Mouse (Mus musculus) embryonic fibroblast, embryonic 13.5 days (primary cell): ENCODE data around the gene Rexo4. TPM values are rescaled to one million over a fixed set of nuclear protein-coding genes. Genes with fewer than 3 reads are reported as not detected.
A peak's percentile ranks its signal among the peaks of the same experiment; 100 is the strongest.

ENCODE experiments used
- H3K27ac ChIP-seq: 2 replicates; pipeline ENCODE4 v1.5.1; 2012; ENCODE audit warnings: low read length, control low read depth, inconsistent platforms; ENCODE audit not compliant: insufficient read depth
- H3K4me1 ChIP-seq: 2 replicates; pipeline ENCODE4 v1.6.1; 2011; ENCODE audit warnings: low read length; ENCODE audit not compliant: control insufficient read depth, insufficient read depth
- H3K4me3 ChIP-seq: 2 replicates; pipeline ENCODE4 v1.5.1; 2011; ENCODE audit warnings: mild to moderate bottlenecking, control low read depth, low read length; ENCODE audit not compliant: insufficient read depth
- CTCF ChIP-seq: IDR thresholded peaks from 2 replicates; pipeline ENCODE4 v1.5.1; 2011; ENCODE audit warnings: mild to moderate bottlenecking, control low read depth, low read length, moderate library complexity, borderline replicate concordance; ENCODE audit not compliant: insufficient read depth
- POLR2A ChIP-seq: IDR thresholded peaks from 2 replicates; pipeline ENCODE4 v1.6.1; 2011; ENCODE audit warnings: low read depth, mild to moderate bottlenecking, control low read depth, low read length, moderate library complexity
- polyA plus RNA-seq: library from polyadenylated mRNA; stranded (reverse); fragments of >200 nt; gene quantifications from 2 replicates; pipeline ENCODE4 v1.2.4, GENCODE M21; 2011; ENCODE audit warnings: low read depth; ENCODE audit not compliant: missing spikeins, insufficient read length

Rexo4 gene
- polyA plus RNA-seq, 1 experiment = 48.8 TPM

DNA sequence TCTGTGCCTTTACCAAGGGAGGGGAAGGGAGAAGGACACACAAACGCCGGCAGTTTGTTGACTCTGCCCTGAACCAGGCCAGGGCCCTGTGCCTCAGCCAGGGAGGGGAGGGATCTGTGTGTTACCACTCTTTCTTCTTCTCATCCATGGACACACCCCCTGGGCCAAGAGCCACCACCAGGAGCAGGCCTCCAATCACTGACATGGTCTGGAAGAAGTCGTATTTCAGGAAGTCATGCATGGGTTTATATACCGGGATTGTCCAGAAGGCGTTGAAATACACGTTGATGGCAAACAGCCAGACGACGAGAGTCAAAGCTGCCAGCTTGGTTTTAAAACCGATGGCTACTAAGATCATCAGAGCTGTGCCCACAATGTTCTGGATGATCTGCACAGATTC lies 42.4 kb downstream of the Rexo4 start:
- Histone ChIP-seq H3K4me1 (peaks cover 8% of the 10 kb centered on the region), H3K27ac (no peak overlapping the region), H3K4me3 (no peak overlapping the region)
- TF ChIP-seq POLR2A = no peak
- no peak for TF ChIP-seq CTCF

DNA sequence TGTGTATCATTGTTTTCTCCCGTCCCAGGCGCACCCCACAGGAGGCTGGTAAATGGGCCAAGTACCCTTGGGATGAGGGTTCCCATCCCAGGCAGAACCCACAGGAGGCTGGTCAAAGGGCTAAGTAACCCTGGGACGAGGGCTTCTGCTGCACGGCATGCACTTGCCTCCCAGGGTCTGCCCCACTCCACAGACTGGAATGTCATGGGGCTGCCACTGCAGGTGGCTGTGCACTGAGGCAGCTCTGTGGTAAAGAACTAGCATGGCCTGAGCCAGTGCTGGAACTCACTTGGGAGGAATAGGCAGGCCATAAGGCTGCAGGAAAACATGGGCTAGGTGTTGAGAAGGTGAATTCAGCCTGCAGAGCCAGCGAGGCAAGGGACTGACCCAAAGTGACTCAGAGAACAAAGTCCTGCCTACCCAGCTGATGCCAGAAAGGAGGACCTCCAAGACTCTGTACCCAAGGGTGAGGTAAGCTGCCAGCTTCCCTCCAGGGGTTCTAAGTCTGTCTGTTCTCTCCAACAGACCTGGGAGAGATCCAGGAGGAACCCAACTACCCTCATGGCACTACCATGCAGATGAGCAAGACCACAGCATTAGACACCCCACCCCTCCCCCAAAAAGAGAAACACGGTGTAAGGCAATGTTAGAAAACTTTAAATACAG lies 43.9 kb downstream of the Rexo4 start:
- Histone ChIP-seq H3K27ac (no peak overlapping the region), H3K4me3 (no peak overlapping the region), H3K4me1 (peaks cover 8% of the 10 kb centered on the region)
- TF ChIP-seq CTCF (no peak), POLR2A (no peak)

DNA sequence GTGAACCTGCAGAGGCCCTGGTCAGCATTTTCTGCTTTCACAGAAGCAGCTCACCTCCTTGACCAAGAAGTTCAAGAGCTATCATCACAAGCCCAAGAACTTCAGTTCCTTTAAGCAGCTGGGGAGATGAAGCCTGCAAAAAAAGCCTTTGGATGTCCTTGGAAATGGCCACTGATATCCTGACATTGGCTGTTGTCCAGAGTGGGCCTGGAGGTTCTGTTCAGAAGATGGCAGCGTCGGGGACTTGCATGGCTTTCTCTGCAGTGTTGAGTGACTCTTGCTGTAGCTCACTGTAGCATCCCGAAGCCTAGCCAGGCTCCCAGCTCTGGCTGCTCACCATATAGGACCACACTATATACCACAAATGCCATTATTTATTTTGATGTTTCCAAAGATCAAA lies 44.5 kb downstream of the Rexo4 start:
- peaks cover 8% of the 10 kb centered on the region for H3K4me1 ChIP-seq
- no peak overlapping the region for H3K27ac ChIP-seq
- TF ChIP-seq CTCF (no peak), POLR2A (no peak)
- H3K4me3 ChIP-seq = no peak overlapping the region

DNA sequence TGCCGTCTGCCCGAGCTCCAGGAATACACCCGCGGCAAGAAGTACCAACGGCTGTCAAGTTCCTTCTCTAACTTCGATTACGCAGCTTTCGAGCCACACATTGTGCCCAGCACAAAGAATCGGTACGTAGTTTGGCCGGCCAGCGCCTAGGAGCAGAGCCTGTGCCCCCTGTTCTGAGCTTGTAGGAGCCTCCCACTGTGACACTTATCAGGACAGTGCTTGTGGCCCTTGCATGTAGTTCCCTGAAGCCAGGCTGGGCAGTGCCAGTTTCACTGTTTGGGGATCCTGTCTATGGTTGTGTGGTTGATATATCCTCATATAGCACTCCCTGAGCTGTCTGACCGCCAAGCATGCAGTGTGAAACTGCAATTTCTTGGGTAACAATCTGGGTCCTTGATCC lies 47.4 kb downstream of the Rexo4 start:
- Histone ChIP-seq H3K4me1 (peaks cover 8% of the 10 kb centered on the region), H3K4me3 (peak overlapping the region; percentile 51), H3K27ac (peak overlapping the region; percentile 50)
- no peak; the same call in 1 of the 2 replicates for TF ChIP-seq POLR2A
- TF ChIP-seq CTCF = no peak

DNA sequence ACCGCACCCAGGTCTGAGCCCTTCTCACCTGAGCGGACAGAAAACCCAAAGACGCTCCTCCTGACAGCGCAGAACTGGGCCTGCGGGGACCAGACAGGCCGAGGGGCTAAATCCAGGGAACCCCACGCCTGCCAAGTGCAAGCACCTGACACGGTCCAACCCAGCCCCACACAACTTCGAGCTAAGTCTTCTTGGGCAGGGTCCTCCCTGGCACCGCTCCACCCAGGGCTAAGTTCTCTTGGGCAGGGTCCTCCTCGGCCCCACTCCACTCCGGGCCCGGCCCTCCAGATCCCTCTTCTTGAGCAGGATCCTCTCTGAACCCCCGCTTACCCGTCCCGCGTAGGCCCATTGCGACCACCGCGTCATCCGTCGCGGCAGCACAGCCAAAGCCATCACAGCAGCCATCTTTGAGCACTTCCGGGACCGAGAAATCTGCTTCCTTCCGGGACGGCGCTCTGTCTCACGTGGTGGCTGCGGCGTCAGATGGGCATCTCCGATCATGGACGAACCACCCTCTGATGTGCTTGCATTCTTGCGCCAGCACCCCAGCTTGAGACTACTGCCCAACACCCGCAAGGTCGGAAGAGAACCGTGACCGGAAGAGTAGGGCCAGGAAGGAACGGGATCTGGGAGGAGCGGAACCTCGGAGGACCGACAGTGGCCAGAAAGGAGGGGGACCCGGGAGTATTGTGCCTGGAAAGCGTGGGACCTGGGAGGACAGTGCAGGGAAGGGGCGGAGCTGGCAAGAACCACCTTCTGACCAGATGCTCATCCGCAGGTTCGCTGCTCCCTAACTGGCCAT lies 48.1 kb downstream of the Rexo4 start, which contains the start of the genes Surf2 and Surf1:
Gene Surf2, plus strand, starts transcription at position 441 of the 802 bp plus-strand sequence.
Gene Surf1, minus strand, starts transcription at position 604 of the 802 bp plus-strand sequence.
- Histone ChIP-seq H3K4me1 (peaks cover 8% of the 10 kb centered on the region), H3K27ac (peak within 1 kb of the TSS; percentile 50), H3K4me3 (peak within 1 kb of the TSS; percentile 51)
- TF ChIP-seq CTCF = no peak
- peak; percentile 95 for TF ChIP-seq POLR2A

DNA sequence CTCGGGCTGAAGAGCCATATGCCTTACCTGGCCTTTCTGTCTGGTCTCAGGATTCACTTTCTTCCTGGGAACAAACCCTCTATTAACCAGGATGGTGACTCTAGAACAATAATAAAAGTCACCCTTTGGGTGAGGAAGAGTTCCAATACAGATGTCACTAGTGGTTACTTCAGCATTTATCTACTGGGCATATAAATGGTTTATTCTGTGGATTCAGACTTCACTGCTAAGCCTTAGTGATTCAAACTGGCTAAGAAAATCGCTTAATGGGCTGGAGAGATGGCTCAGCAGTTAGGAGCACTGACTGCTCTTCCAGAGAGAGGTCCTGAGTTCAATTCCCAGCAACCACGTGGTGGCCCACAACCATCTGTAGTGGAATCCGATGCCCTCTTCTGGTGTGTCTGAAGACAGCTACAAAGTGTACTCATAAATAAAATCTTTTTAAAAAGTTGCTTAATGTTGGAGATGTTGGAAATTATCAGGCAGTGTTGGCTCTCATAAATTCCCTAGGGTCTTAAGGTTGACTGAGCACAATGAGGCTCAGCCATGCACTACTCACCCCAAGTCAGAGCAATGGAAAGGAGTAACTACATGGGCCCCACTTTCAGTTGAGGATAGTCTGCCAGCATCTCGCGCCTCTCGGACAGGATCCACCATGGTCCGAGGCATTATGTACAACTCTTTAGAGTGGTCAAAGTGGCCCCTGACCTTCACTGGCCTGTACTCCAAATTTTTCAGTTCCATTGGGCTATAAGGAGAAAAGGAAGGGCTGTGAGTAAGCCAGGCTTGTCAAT lies 49.8 kb downstream of the Rexo4 start:
- H3K27ac ChIP-seq = no peak overlapping the region
- no peak overlapping the region for H3K4me3 ChIP-seq
- H3K4me1 ChIP-seq = peaks cover 8% of the 10 kb centered on the region
- TF ChIP-seq CTCF (no peak), POLR2A (no peak; the same call in 1 of the 2 replicates)

DNA sequence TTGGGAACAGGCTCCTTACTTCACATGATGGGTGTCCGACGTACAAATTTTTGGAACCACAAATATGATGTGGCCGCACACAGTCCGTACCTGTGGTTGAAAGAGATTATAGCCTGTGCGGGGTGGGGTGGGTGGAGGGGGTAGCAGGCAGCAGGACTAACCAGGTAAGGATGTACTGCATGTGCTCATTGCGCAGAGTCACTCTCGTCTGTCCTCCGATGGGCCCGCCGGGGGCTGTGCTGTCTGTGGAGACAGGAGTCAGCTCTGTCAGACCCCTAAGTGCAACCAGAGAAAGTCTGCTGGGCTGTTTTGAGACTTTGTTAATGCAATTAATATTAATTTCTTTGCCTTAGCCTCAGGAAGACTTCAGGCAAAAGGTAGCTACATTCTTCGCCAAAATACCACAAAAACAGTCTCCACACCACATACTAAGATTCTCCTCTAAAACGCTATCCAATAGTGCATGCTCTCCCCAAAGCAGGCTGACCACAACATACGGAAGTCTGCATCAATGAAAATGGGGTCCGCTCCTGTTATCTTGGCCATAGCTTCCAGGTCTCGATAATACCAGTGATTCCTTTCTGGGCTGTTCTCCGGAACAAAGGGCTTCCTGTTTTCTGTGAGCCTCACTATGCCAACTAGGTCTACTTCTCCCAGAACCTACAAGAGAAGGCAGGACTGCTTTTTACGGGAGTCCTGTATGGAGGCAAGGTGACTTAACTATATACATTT lies 50.6 kb downstream of the Rexo4 start:
- H3K4me3 ChIP-seq = no peak overlapping the region
- H3K4me1 ChIP-seq = peaks cover 10% of the 10 kb centered on the region
- TF ChIP-seq CTCF = no peak
- TF ChIP-seq POLR2A = peak; percentile 9; the same call in 1 of the 2 replicates
- H3K27ac ChIP-seq = no peak overlapping the region

DNA sequence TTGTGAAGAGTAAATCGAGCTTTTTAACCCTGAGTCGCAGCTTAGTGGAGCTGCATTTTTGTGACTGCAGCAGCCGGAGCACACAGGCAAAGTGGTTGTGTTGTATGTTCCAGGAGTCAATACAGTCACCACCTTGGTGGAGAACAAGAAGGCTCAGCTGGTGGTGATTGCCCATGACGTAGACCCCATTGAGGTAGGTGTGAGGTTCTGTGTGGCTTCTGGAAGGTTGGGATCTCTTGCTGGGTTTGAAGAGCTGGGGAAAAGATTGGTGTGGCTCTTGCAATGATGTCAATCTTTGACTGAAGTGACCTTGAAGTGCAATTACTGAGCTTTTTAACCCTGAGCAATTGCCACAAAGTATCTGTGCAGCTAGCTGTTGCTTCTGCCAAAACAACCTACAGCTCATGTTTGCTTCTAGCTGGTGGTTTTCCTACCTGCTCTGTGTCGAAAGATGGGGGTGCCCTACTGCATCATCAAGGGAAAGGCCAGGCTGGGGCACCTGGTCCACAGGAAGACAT lies 51.9 kb downstream of the Rexo4 start:
- H3K4me1 ChIP-seq = peaks cover 2% of the 10 kb centered on the region
- H3K4me3 ChIP-seq = peak overlapping the region; percentile 75
- no peak overlapping the region for H3K27ac ChIP-seq
- TF ChIP-seq POLR2A (no peak), CTCF (no peak)
